Mouse (Mus musculus): ENCODE data around the gene Hoxc12. TPM values are rescaled to one million over a fixed set of nuclear protein-coding genes. Genes with fewer than 3 reads are reported as not detected.

Hoxc12 gene
- not detected in 2 replicates for polyA plus RNA-seq (2015; fragmentation: Nextera tagmentation; extraction: Ambion mirVana)

DNA sequence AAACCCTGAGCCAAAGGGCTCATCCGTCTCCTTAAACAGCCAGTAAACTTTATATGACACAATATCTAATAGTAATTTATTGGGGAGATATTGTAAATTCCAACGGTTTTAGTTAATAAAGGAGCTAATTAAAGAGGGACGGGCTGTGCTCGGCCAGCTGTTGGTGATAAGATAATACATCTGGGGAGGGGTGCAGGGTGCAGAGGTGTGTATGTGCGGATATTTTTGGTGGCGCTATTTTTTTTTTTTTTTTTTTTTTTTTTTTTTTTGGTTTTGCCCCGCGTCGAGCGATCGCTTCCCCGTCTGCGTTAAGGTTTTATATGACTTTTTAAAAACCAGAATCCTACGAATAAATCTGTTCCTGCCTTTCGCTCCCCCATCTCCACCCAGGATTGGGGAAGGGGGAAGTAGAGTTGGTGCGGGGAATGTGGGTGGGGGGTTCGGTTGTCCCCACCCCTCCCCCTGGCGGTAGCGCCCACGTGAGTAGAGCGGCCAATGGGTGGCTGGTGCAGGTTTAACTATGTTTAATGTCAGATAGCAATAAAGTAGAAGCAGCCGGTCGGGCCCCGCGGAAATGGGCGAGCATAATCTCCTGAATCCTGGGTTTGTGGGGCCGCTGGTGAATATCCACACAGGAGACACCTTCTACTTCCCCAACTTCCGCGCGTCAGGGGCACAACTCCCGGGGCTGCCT, at the start of gene Hoxc12:
Hoxc12 (plus strand) TSS at position 479 of the 694 bp plus-strand sequence.
- Histone ChIP-seq H3K4me2 (replicated peaks; ENCODE audit: low read depth, low read length) (no peak within 1 kb of the TSS), H3K9ac (replicated peaks; ENCODE audit: low read length) (no peak within 1 kb of the TSS), H3K4me1 (ENCODE audit: insufficient read depth, low read length) (peaks cover 8% of the 10 kb centered on the region; the same call in 1 of the 2 replicates), H3K27ac (ENCODE audit: low read length) (no peak within 1 kb of the TSS), H3K9me3 (ENCODE audit: low read length) (no peaks in the 10 kb centered on the region), H3K27me3 (ENCODE audit: insufficient read depth, low read length) (peaks cover 99% of the 10 kb centered on the region), H3K4me3 (ENCODE audit: low read length) (no peak within 1 kb of the TSS), H3K36me3 (ENCODE audit: insufficient read depth, low read length) (no peaks in the 10 kb centered on the region)
- ATAC-seq (ENCODE audit: low FRiP score, low TSS enrichment): no peak
- WGBS: 1% methylated on average over 31 of the region's 31 CpGs

DNA sequence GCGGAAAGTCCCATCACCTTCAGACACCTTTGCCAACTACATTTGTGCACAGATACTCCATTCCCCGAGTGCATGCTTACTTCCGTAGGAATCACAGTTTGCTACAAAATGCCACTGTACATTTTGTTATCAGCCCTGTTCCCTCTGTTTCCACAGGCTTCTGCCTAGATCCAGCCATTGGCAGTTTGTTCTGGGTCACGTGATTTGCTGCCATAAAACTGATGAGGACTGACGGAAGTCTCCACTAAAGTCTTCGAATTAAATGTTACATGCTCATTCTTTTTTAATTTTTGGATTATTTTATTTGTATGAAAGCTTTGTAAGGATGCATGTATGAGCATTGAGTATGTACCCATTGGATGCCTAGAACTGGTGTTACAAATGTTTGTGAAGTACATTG, 41.4 kb upstream of the Hoxc12 start:
- no peak for ATAC-seq (ENCODE audit: low FRiP score, low TSS enrichment)
- no peak overlapping the region for H3K4me3 ChIP-seq (ENCODE audit: low read length)
- peaks cover 32% of the 10 kb centered on the region for H3K27me3 ChIP-seq (ENCODE audit: insufficient read depth, low read length)
- no peak overlapping the region for H3K4me2 ChIP-seq (replicated peaks; ENCODE audit: low read depth, low read length)
- no peak overlapping the region for H3K27ac ChIP-seq (ENCODE audit: low read length)
- no peaks in the 10 kb centered on the region for H3K4me1 ChIP-seq (ENCODE audit: insufficient read depth, low read length)
- WGBS: 63% methylated on average over 6 of the region's 6 CpGs
- H3K9me3 ChIP-seq (ENCODE audit: low read length): no peaks in the 10 kb centered on the region
- H3K9ac ChIP-seq (replicated peaks; ENCODE audit: low read length): no peak overlapping the region
- H3K36me3 ChIP-seq (ENCODE audit: insufficient read depth, low read length): no peaks in the 10 kb centered on the region

DNA sequence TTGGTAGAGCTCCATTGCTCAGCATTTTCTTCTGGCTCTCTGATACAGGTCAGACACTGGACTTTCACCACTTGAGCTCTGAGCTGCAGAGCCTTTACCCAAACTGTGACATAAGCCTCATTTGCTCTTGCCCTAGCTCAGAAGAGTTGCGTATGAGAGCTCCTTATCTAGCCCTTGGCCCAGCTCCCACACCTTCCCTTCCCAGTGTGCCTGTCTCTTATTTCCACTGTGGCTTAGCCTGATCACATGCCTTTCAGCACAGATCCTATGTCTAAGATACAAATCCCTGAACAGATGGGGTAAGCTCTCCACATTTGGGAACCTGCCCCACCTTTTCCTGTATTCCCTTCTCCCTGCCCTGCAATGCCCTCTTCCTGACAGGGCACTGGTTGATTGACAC, 31.6 kb upstream of the Hoxc12 start:
- 46% methylated on average over 1 of the region's 1 CpGs for WGBS
- H3K4me3 ChIP-seq (ENCODE audit: low read length): no peak overlapping the region
- no peak overlapping the region for H3K9ac ChIP-seq (replicated peaks; ENCODE audit: low read length)
- no peak overlapping the region for H3K4me2 ChIP-seq (replicated peaks; ENCODE audit: low read depth, low read length)
- no peak for ATAC-seq (ENCODE audit: low FRiP score, low TSS enrichment)
- peaks cover 89% of the 10 kb centered on the region for H3K27me3 ChIP-seq (ENCODE audit: insufficient read depth, low read length)
- no peaks in the 10 kb centered on the region for H3K4me1 ChIP-seq (ENCODE audit: insufficient read depth, low read length)
- H3K27ac ChIP-seq (ENCODE audit: low read length): no peak overlapping the region
- H3K9me3 ChIP-seq (ENCODE audit: low read length): no peaks in the 10 kb centered on the region
- H3K36me3 ChIP-seq (ENCODE audit: insufficient read depth, low read length): no peaks in the 10 kb centered on the region

DNA sequence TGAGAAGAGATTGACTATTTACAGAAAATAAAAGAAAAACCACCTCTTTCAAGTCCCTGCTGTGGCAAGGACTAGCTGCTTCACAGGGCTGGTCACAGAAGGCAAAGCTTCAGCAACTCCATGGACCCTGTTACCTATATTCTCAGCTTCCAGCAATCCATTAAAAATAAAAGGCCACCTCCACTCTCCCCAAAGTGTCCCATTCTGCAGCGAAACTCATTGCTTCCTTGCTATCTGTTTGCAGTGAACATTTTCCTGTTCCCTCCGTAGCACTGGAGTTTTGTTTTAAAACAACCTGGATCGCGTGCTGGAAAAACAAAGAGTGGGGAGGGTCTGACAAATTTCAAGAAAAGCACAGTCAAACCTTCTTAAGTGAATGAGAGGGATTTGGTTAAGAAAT, 27.0 kb upstream of the Hoxc12 start:
- no peak overlapping the region for H3K4me3 ChIP-seq (ENCODE audit: low read length)
- no peak overlapping the region for H3K4me2 ChIP-seq (replicated peaks; ENCODE audit: low read depth, low read length)
- WGBS: 2% methylated on average over 4 of the region's 4 CpGs
- no peaks in the 10 kb centered on the region; the same call in 1 of the 2 replicates for H3K9me3 ChIP-seq (ENCODE audit: low read length)
- no peak overlapping the region for H3K27ac ChIP-seq (ENCODE audit: low read length)
- no peak overlapping the region for H3K9ac ChIP-seq (replicated peaks; ENCODE audit: low read length)
- H3K4me1 ChIP-seq (ENCODE audit: insufficient read depth, low read length): no peaks in the 10 kb centered on the region
- no peak for ATAC-seq (ENCODE audit: low FRiP score, low TSS enrichment)
- peaks cover 90% of the 10 kb centered on the region for H3K27me3 ChIP-seq (ENCODE audit: insufficient read depth, low read length)
- no peaks in the 10 kb centered on the region for H3K36me3 ChIP-seq (ENCODE audit: insufficient read depth, low read length)

DNA sequence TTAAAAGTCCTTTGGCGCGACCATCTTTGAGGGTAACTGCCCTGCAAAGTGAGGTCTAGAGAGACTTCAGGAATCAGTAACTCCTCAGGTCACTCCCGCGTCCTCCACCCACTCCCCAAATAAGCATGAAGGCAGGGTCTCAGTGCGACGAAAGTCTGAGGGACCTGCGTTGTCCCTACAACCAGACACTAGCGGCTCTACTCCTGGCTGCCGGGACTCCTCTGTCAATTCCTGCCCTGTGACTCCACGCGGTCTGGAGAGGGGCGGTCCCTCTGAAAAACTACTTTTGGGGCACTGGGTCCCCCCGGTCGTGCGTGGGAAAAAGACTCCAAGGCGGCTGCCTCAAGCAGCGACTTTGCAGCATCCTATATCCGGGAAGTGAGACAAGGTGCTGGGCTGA, 26.5 kb upstream of the Hoxc12 start:
- H3K27ac ChIP-seq (ENCODE audit: low read length): no peak overlapping the region
- no peaks in the 10 kb centered on the region for H3K4me1 ChIP-seq (ENCODE audit: insufficient read depth, low read length)
- H3K4me3 ChIP-seq (ENCODE audit: low read length): no peak overlapping the region
- no peak for ATAC-seq (ENCODE audit: low FRiP score, low TSS enrichment)
- H3K9me3 ChIP-seq (ENCODE audit: low read length): no peaks in the 10 kb centered on the region; the same call in 1 of the 2 replicates
- H3K27me3 ChIP-seq (ENCODE audit: insufficient read depth, low read length): peaks cover 90% of the 10 kb centered on the region
- H3K36me3 ChIP-seq (ENCODE audit: insufficient read depth, low read length): no peaks in the 10 kb centered on the region
- H3K9ac ChIP-seq (replicated peaks; ENCODE audit: low read length): no peak overlapping the region
- H3K4me2 ChIP-seq (replicated peaks; ENCODE audit: low read depth, low read length): no peak overlapping the region
- under 1% methylated on average over 18 of the region's 18 CpGs for WGBS

DNA sequence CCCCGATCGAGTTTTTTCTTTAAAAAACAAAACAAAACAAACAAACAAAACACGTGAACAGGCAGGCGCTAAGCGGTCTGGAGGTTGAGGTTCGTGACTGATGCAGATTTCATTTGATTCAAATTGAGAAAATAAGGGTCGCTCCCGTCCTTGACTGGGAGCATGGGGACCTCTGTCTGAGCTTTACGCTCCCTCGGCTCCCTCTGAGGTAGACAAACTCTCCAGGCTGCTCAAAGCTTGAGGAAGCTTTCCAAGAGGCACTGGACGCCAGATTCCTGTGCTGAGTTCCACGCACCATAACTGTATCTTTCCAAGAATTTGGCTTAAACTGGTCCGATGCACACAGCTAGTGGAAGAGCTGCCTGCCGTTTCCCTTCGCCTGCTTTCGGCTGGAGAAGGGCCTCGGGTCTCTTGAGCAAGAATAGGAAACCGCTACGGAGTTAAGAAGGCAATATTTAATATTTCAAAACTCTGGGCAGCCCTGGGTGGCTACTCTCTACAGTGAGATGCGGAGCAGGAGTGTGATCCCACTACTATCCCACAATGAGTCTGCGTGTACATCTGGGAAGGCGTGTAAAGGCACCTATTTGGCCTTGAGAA, 26.0 kb upstream of the Hoxc12 start:
- no peak for ATAC-seq (ENCODE audit: low FRiP score, low TSS enrichment)
- under 1% methylated on average over 22 of the region's 22 CpGs for WGBS
- H3K4me1 ChIP-seq (ENCODE audit: insufficient read depth, low read length): no peaks in the 10 kb centered on the region
- no peaks in the 10 kb centered on the region for H3K36me3 ChIP-seq (ENCODE audit: insufficient read depth, low read length)
- peaks cover 87% of the 10 kb centered on the region for H3K27me3 ChIP-seq (ENCODE audit: insufficient read depth, low read length)
- no peaks in the 10 kb centered on the region; the same call in 1 of the 2 replicates for H3K9me3 ChIP-seq (ENCODE audit: low read length)
- no peak overlapping the region for H3K4me2 ChIP-seq (replicated peaks; ENCODE audit: low read depth, low read length)
- no peak overlapping the region for H3K9ac ChIP-seq (replicated peaks; ENCODE audit: low read length)
- no peak overlapping the region for H3K27ac ChIP-seq (ENCODE audit: low read length)
- no peak overlapping the region for H3K4me3 ChIP-seq (ENCODE audit: low read length)

DNA sequence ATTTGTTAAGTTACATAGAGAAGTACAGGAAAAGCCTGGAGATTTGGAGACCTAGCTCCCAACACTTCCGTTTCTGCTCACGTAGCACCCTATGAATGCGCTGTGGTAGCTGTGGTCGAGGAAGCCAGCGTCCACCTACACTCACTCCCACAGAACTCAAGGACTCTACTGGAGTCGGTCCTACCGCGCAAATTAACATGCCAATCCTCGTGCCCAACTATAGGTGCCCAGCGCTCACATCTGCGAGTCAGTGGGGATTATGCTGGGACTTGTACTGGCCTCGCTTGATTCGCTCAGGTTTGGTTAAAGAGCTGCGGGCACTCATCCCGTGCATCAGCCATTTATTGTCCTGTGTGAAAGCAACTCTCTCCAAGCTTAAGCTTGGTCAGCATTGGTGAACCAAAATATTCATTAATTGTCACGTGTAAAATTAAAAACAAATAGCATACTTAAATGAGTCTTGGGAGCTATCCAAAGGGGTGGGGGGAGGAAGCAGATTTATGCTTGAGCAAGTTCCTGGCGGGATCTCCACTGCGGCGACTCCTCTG, 23.4 kb upstream of the Hoxc12 start:
- Histone ChIP-seq H3K9me3 (ENCODE audit: low read length) (no peaks in the 10 kb centered on the region; the same call in 1 of the 2 replicates), H3K36me3 (ENCODE audit: insufficient read depth, low read length) (no peaks in the 10 kb centered on the region), H3K4me2 (replicated peaks; ENCODE audit: low read depth, low read length) (no peak overlapping the region), H3K27me3 (ENCODE audit: insufficient read depth, low read length) (peaks cover 90% of the 10 kb centered on the region), H3K4me3 (ENCODE audit: low read length) (no peak overlapping the region), H3K9ac (replicated peaks; ENCODE audit: low read length) (no peak overlapping the region), H3K27ac (ENCODE audit: low read length) (no peak overlapping the region), H3K4me1 (ENCODE audit: insufficient read depth, low read length) (no peaks in the 10 kb centered on the region)
- under 1% methylated on average over 19 of the region's 19 CpGs for WGBS
- ATAC-seq (ENCODE audit: low FRiP score, low TSS enrichment): no peak

DNA sequence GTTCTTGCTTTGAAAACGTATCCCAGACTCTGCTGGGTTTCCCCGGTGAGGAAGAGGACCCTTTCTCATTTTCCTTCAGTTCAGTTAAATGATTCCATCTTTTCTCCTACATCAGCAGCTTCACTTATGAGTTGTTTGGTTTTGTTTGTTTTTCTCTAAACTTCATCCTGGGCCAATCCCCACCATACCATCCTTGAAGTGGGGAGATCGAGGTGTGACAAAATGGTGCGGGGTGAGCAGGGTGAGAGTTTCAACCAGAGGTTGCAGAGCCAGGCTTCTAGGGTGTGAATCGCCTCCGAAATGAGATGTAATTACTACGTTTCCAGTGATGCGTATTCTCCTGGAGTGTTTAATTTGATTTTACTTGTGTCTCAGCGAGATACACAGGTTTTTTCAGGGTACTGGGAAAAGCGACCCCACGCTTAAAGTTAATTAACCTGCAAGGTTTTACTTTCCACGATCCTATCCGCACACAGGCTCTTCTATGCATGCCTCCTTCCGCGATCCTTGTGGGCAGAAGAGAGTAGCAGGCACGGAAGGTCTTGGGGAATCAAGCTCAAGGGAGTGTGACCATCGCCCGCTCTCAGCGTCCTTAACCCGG, 18.5 kb upstream of the Hoxc12 start:
- Histone ChIP-seq H3K4me2 (replicated peaks; ENCODE audit: low read depth, low read length) (no peak overlapping the region), H3K9me3 (ENCODE audit: low read length) (no peaks in the 10 kb centered on the region; the same call in 1 of the 2 replicates), H3K4me1 (ENCODE audit: insufficient read depth, low read length) (peaks cover 9% of the 10 kb centered on the region), H3K27me3 (ENCODE audit: insufficient read depth, low read length) (peaks cover 94% of the 10 kb centered on the region), H3K36me3 (ENCODE audit: insufficient read depth, low read length) (no peaks in the 10 kb centered on the region), H3K27ac (ENCODE audit: low read length) (no peak overlapping the region), H3K4me3 (ENCODE audit: low read length) (no peak overlapping the region), H3K9ac (replicated peaks; ENCODE audit: low read length) (no peak overlapping the region)
- WGBS: 2% methylated on average over 20 of the region's 20 CpGs
- ATAC-seq (ENCODE audit: low FRiP score, low TSS enrichment): no peak

DNA sequence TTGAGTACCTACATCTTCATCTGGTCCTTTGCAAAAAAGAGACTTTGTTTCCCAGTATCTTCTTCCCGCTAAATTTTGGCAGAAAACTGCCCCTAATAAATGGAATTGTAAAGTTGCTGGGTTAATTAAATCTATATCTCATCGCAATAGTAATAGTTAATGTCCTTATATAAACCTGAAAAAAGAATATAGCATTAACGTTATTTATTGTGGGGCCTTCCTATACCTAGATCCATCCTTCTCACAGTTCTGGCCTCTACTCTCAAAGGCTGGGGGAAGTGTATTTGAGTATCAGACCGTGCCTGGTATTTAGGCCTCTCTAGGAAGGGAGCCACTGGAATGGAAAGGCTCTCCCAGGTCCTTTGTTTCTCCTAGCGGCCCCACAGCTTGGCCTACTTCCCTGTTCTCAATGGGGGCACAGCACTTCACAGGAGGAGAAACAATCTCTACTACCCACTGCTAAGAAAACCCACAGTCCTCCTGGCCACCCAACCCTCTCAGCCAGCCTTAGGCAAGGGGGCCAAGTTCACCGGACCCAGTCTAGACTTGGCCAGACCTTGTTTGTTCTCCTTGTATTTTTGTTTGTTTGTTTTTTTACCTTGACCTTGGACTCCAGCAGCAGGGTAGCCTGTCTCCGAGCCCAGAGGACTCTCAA, 17.8 kb upstream of the Hoxc12 start:
- no peak overlapping the region for H3K27ac ChIP-seq (ENCODE audit: low read length)
- WGBS: 1% methylated on average over 7 of the region's 7 CpGs
- H3K9ac ChIP-seq (replicated peaks; ENCODE audit: low read length): no peak overlapping the region
- H3K27me3 ChIP-seq (ENCODE audit: insufficient read depth, low read length): peaks cover 94% of the 10 kb centered on the region
- H3K4me1 ChIP-seq (ENCODE audit: insufficient read depth, low read length): peaks cover 9% of the 10 kb centered on the region
- no peaks in the 10 kb centered on the region for H3K36me3 ChIP-seq (ENCODE audit: insufficient read depth, low read length)
- no peak overlapping the region for H3K4me2 ChIP-seq (replicated peaks; ENCODE audit: low read depth, low read length)
- no peak overlapping the region for H3K4me3 ChIP-seq (ENCODE audit: low read length)
- ATAC-seq (ENCODE audit: low FRiP score, low TSS enrichment): no peak
- H3K9me3 ChIP-seq (ENCODE audit: low read length): no peaks in the 10 kb centered on the region; the same call in 1 of the 2 replicates

All from kidney, embryonic 16.5 days (tissue).